Mouse (Mus musculus): ENCODE measurements around the gene Nsfl1c. TPM values are rescaled to one million over a fixed set of nuclear protein-coding genes. Genes with fewer than 3 reads are reported as not detected.
A peak's percentile ranks its signal among the peaks of the same experiment; 100 is the strongest.

The Nsfl1c gene
- polyA plus RNA-seq, 1 experiment: 67.5 TPM

DNA sequence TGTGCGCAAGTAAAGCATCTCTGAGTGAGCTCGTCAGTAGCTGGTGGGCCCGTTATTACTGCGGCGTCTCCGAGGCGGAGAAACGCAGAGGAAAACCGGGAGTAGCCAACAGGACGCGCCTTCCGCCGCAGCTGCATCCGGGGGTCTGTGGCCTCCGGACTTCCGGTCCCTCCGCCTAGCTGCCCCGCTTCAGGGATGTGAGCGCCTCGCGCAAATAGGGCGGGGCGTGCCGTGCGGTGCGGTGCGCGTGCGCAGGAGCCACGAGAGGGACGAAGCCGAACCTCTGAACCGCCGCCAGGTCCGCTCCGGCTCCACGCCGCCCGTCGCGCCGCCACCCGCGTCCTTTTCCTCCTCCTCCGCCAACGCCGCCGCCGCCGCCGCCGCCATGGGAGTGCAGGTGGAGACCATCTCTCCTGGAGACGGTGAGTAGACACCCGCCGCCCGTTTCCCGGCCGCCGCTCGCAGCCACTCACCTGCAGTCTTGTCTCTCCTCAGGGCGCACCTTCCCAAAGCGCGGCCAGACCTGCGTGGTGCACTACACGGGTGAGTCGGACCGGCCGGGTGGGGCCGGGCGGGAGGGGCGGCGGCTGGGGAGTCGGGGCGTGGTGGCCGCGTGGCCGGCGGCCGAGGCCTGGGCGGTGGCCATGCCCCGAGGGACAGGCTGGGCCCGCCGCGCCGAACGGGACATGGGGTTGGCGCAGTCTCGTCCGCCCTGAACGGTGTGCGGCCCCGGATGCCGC, 48.5 kb downstream of the Nsfl1c start, which contains the start of gene Fkbp1a:
Fkbp1a (plus strand) TSS at position 161 of the 740 bp plus-strand sequence.
- peak within 1 kb of the TSS; percentile 81 for H3K4me3 ChIP-seq (ENCODE audit: insufficient read depth, low read length)
- H3K27ac ChIP-seq (ENCODE audit: insufficient read depth, low read depth, low read length): peak within 1 kb of the TSS; percentile 65
- TF ChIP-seq CTCF (IDR thresholded peaks at IDR 0.05; ENCODE audit: low read depth, low read length) (no peak), POLR2A (IDR thresholded peaks at IDR 0.05; ENCODE audit: borderline replicate concordance, low read depth, low read length) (no peak)
- peaks cover 37% of the 10 kb centered on the region for H3K4me1 ChIP-seq (ENCODE audit: control insufficient read depth, insufficient read depth, low read length)

DNA sequence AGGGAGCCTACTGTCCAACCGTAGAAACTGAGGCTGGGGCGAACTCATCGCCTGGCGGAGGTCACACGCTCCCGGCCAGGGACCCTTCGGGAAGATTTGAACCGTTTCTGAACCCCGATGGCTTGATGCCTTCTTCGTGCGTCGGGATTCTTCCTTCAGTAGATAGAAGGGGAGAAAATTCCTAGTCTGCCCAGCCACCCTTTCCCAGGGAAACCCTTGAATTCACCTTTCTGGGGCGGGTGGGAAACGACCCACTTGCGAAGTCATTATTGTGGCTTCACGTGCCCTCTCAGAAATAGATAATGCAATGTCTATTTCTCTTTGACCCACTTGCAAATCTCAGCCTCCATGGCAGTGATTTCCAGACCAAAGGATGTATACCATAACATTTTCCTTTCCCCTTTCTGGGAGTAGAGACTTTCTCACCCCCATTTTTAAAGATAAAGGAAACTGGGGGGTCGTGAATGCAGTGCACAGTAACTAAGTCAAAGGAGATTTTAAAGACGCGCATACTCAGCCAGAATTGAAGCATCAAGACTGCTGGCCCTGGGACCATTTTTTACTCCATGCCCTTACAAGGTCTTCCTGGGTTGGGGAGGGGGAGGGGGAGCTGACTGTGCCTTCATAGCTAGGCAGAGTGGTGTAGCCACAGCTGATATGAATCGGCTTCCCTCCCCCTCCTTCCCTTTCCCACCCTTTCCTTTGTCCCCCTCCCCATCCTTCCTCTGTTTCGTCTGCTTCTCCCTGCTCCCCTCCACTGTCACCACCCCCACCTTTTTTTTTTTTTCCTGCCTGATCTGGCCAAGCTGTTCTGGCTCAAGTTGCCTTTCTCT, 49.3 kb downstream of the Nsfl1c start:
- peak overlapping the region; percentile 81 for H3K4me3 ChIP-seq (ENCODE audit: insufficient read depth, low read length)
- no peak for TF ChIP-seq CTCF (IDR thresholded peaks at IDR 0.05; ENCODE audit: low read depth, low read length)
- TF ChIP-seq POLR2A (IDR thresholded peaks at IDR 0.05; ENCODE audit: borderline replicate concordance, low read depth, low read length): no peak
- peaks cover 35% of the 10 kb centered on the region for H3K4me1 ChIP-seq (ENCODE audit: control insufficient read depth, insufficient read depth, low read length)
- H3K27ac ChIP-seq (ENCODE audit: insufficient read depth, low read depth, low read length): peak overlapping the region; percentile 51

GRCm38 (mm10) chr2:151544673-151545072, 50.7 kb downstream of the Nsfl1c start:
- H3K27ac ChIP-seq (ENCODE audit: insufficient read depth, low read depth, low read length): no peak overlapping the region
- H3K4me1 ChIP-seq (ENCODE audit: control insufficient read depth, insufficient read depth, low read length): peaks cover 34% of the 10 kb centered on the region
- no peak for TF ChIP-seq CTCF (IDR thresholded peaks at IDR 0.05; ENCODE audit: low read depth, low read length)
- TF ChIP-seq POLR2A (IDR thresholded peaks at IDR 0.05; ENCODE audit: borderline replicate concordance, low read depth, low read length): no peak
- H3K4me3 ChIP-seq (ENCODE audit: insufficient read depth, low read length): no peak overlapping the region

- TF ChIP-seq POLR2A (IDR thresholded peaks at IDR 0.05; ENCODE audit: borderline replicate concordance, low read depth, low read length): no peak
- no peak for TF ChIP-seq CTCF (IDR thresholded peaks at IDR 0.05; ENCODE audit: low read depth, low read length)
- H3K4me3 ChIP-seq (ENCODE audit: insufficient read depth, low read length): no peak overlapping the region
- peaks cover 31% of the 10 kb centered on the region for H3K4me1 ChIP-seq (ENCODE audit: control insufficient read depth, insufficient read depth, low read length)
- H3K27ac ChIP-seq (ENCODE audit: insufficient read depth, low read depth, low read length): no peak overlapping the region
Measured at GRCm38 (mm10) chr2:151546571-151546970, 52.6 kb downstream of the Nsfl1c start.

DNA sequence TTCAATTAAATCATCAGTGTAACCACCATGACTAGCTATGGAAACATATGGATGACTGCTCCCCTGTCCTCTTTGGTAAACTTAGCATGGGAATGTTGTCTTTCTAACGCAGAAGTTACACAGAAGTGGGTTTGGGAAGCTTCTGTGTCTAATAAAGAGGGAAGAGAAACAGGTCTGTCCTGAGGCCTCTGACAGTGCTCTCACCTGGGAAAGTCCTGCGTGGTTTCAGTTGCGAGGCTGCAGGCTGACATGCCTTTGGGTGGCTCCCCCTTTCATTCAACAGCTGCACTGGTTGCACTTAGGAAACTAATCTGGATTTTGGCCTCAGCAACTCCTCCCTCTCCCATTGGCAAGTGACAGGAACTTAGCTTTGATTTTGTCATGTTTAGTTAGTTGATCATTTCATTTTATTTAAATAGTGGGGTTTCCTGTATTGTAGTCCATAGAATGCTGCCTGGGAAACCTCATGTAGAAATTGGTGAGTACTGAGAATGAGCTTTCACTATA, 55.7 kb downstream of the Nsfl1c start:
- TF ChIP-seq POLR2A (IDR thresholded peaks at IDR 0.05; ENCODE audit: borderline replicate concordance, low read depth, low read length) (no peak), CTCF (IDR thresholded peaks at IDR 0.05; ENCODE audit: low read depth, low read length) (no peak)
- H3K27ac ChIP-seq (ENCODE audit: insufficient read depth, low read depth, low read length): no peak overlapping the region

More for the DNA sequence above, 55.7 kb downstream of the Nsfl1c start:
- Histone ChIP-seq H3K4me1 (ENCODE audit: control insufficient read depth, insufficient read depth, low read length) (peaks cover 27% of the 10 kb centered on the region), H3K4me3 (ENCODE audit: insufficient read depth, low read length) (no peak overlapping the region)

Other genes starting within 250 kb of the Nsfl1c start
- not detected in 2 replicates for gene 4921509C19Rik, start 18.0 kb upstream of the Nsfl1c start, polyA plus RNA-seq (2012; ENCODE audit: insufficient read depth, insufficient read length, missing spikeins)
- gene Fkbp1a, start 48.3 kb downstream of the Nsfl1c start, polyA plus RNA-seq (2012; ENCODE audit: insufficient read depth, insufficient read length, missing spikeins): 184 and 197 TPM in 2 replicates
- gene Sdcbp2, start 78.4 kb downstream of the Nsfl1c start, polyA plus RNA-seq (2012; ENCODE audit: insufficient read depth, insufficient read length, missing spikeins): not detected in 2 replicates
- gene Snph, start 138.4 kb downstream of the Nsfl1c start, polyA plus RNA-seq (2012; ENCODE audit: insufficient read depth, insufficient read length, missing spikeins): not detected in 2 replicates
- not detected in 2 replicates for gene Rad21l, start 174.4 kb downstream of the Nsfl1c start, polyA plus RNA-seq (2012; ENCODE audit: insufficient read depth, insufficient read length, missing spikeins)
- not detected in 2 replicates for gene Tmem74b, start 207.8 kb downstream of the Nsfl1c start, polyA plus RNA-seq (2012; ENCODE audit: insufficient read depth, insufficient read length, missing spikeins)

All from bone marrow macrophage, adult 2 months (primary cell).